8 mouse cellular contexts compared by ENCODE assay signal in genomic region chr17:36308855-36309254, GRCm38 (mm10). TPM values are rescaled to one million over a fixed set of nuclear protein-coding genes. Genes with fewer than 3 reads are reported as not detected.
DNase-seq lines count a peak whose midpoint lies in the region; ATAC-seq lines count a peak whose summit lies in the region.
"Not testable (repeated sequence)": the region's sequence is repeated elsewhere in the genome, so short reads cannot be mapped to it uniquely, and the experiment has no call there.

No protein-coding gene starts in this region.

- H3K27ac ChIP-seq in hindbrain, embryonic 16.5 days (ENCODE audit: low read depth, low read length), result not testable (repeated sequence)

- not testable (repeated sequence) for H3K36me3 ChIP-seq in hindbrain, embryonic 16.5 days (ENCODE audit: control insufficient read depth, insufficient read depth, low read length)

- H3K27me3 ChIP-seq in hindbrain, embryonic 16.5 days (replicated peaks; ENCODE audit: control insufficient read depth, insufficient read depth, low read length), result not testable (repeated sequence)

- not testable (repeated sequence) for H3K9me3 ChIP-seq in hindbrain, embryonic 16.5 days (ENCODE audit: control insufficient read depth, low read length)

- not testable (repeated sequence) for H3K4me3 ChIP-seq in hindbrain, embryonic 16.5 days (ENCODE audit: low read length)

- WGBS in hindbrain, embryonic 16.5 days, result 1% methylated on average over 3 of the region's 3 CpGs

- H3K4me1 ChIP-seq in hindbrain, embryonic 16.5 days (ENCODE audit: control insufficient read depth, insufficient read depth, low read depth, low read length), result not testable (repeated sequence)

- peak; percentile 74 to 81 for DNase-seq in cerebellum, postnatal 36 days
- peak; percentile 43 to 81 for DNase-seq in frontal cortex, postnatal 36 days (ENCODE audit: low spot score in 2 of 2)
- peak; percentile 48 to 68 for DNase-seq in layer of hippocampus, postnatal 36 days
- DNase-seq in retina, postnatal 1 day, result peak; percentile 90
- DNase-seq in thymus, postnatal 25 days, result peak; percentile 81

- H3K4me2 ChIP-seq in hindbrain, embryonic 16.5 days (ENCODE audit: low read length), result peak overlapping the region; percentile 43

- not testable (repeated sequence) for H3K9ac ChIP-seq in hindbrain, embryonic 16.5 days (ENCODE audit: low read depth, low read length)

- peak; percentile 14 for ATAC-seq in activated CD4-positive, CD25-positive, alpha-beta regulatory T cell, adult 4 months
- peak; percentile 90 for ATAC-seq in hindbrain, embryonic 16.5 days
- peak; percentile 56; the same call in 1 of the 2 replicates for ATAC-seq in megakaryocyte, adult 5-6 weeks (ENCODE audit: poor library complexity, severe bottlenecking)

RNA-seq across cellular contexts. Expression of gene H2-M10.1, which starts 17.1 kb away (rescaled TPM):
- not detected for polyA plus RNA-seq in activated CD4-positive, CD25-positive, alpha-beta regulatory T cell, adult 4 months (2017; shearing (Covaris generic))
- polyA plus RNA-seq in hindbrain, embryonic 16.5 days (2015; fragmentation: Nextera tagmentation; extraction: Ambion mirVana), result not detected in 2 replicates
- not detected for total RNA-seq in layer of hippocampus, postnatal 36 days (2021)
- total RNA-seq in megakaryocyte, adult 5-6 weeks (2015), result not detected in 2 replicates
- total RNA-seq in megakaryocyte, adult 5-6 weeks (2017), result not detected in 2 replicates

RNA-seq across cellular contexts. Expression of gene H2-M10.2, which starts 22.6 kb away (rescaled TPM):
- not detected for polyA plus RNA-seq in activated CD4-positive, CD25-positive, alpha-beta regulatory T cell, adult 4 months (2017; shearing (Covaris generic))
- polyA plus RNA-seq in hindbrain, embryonic 16.5 days (2015; fragmentation: Nextera tagmentation; extraction: Ambion mirVana), result 0.14 and 0.19 TPM in 2 replicates
- not detected for total RNA-seq in layer of hippocampus, postnatal 36 days (2021)
- not detected in 2 replicates for total RNA-seq in megakaryocyte, adult 5-6 weeks (2015)
- not detected in 2 replicates for total RNA-seq in megakaryocyte, adult 5-6 weeks (2017)

RNA-seq across cellular contexts. Expression of gene Trim39, which starts 36.8 kb away (rescaled TPM):
- 10 to 100 TPM in 1 of 2 experiments, 1 to 10 TPM in 1; 9.2 to 13.2 TPM for polyA plus RNA-seq in activated CD4-positive, CD25-positive, alpha-beta regulatory T cell, adult 4 months (2017; shearing (Covaris generic))
- 22.1 and 25.4 TPM in 2 replicates for polyA plus RNA-seq in hindbrain, embryonic 16.5 days (2015; fragmentation: Nextera tagmentation; extraction: Ambion mirVana)
- total RNA-seq in layer of hippocampus, postnatal 36 days (2021), result 10 to 100 TPM; 21.2 to 23.7 TPM
- 9.6 and 12.0 TPM in 2 replicates for total RNA-seq in megakaryocyte, adult 5-6 weeks (2015)
- total RNA-seq in megakaryocyte, adult 5-6 weeks (2017), result 18.2 and 18.5 TPM in 2 replicates

RNA-seq across cellular contexts. Expression of gene Rpp21, which starts 51.0 kb away (rescaled TPM):
- polyA plus RNA-seq in activated CD4-positive, CD25-positive, alpha-beta regulatory T cell, adult 4 months (2017; shearing (Covaris generic)), result 100 to 1,000 TPM; 178 to 195 TPM
- polyA plus RNA-seq in hindbrain, embryonic 16.5 days (2015; fragmentation: Nextera tagmentation; extraction: Ambion mirVana), result 117 and 131 TPM in 2 replicates
- total RNA-seq in layer of hippocampus, postnatal 36 days (2021), result 10 to 100 TPM; 43.3 to 44.5 TPM
- total RNA-seq in megakaryocyte, adult 5-6 weeks (2015), result 77.4 and 79.9 TPM in 2 replicates
- 54.1 and 74.4 TPM in 2 replicates for total RNA-seq in megakaryocyte, adult 5-6 weeks (2017)

RNA-seq across cellular contexts. Expression of gene H2-M10.3, which starts 59.4 kb away (rescaled TPM):
- polyA plus RNA-seq in activated CD4-positive, CD25-positive, alpha-beta regulatory T cell, adult 4 months (2017; shearing (Covaris generic)), result not detected
- not detected in 2 replicates for polyA plus RNA-seq in hindbrain, embryonic 16.5 days (2015; fragmentation: Nextera tagmentation; extraction: Ambion mirVana)
- total RNA-seq in layer of hippocampus, postnatal 36 days (2021), result not detected
- total RNA-seq in megakaryocyte, adult 5-6 weeks (2015), result not detected in 2 replicates
- total RNA-seq in megakaryocyte, adult 5-6 weeks (2017), result not detected in 2 replicates

Comparison
In these comparisons a context has a peak if more than half of its experiments do, and no peak if none do; other contexts are left out.
1. ATAC-seq: peak in every context shown above with its lines; median percentile 90 in hindbrain, embryonic 16.5 days; 56 in megakaryocyte, adult 5-6 weeks; 14 in activated CD4-positive, CD25-positive, alpha-beta regulatory T cell, adult 4 months.